Mouse (Mus musculus): Measurements from ENCODE around the gene Tmem266. TPM values are rescaled to one million over a fixed set of nuclear protein-coding genes. Genes with fewer than 3 reads are reported as not detected.

The Tmem266 gene
- polyA plus RNA-seq, 1 experiment from 2014 or later: 0.51 TPM

- TF ChIP-seq EP300 (optimal IDR thresholded peaks at IDR 0.05): no peak
- peak; percentile 9; the same call in 1 of the 2 replicates for TF ChIP-seq CTCF (IDR thresholded peaks at IDR 0.05; ENCODE audit: low read depth)
- no peaks in the 10 kb centered on the region for H3K36me3 ChIP-seq (ENCODE audit: control insufficient read depth, insufficient read depth, low read length)
- ATAC-seq (ENCODE audit: low FRiP score, low TSS enrichment) (no peak), DNase-seq (ENCODE audit: low spot score) (peak; percentile 44)
- H3K27ac ChIP-seq (replicated peaks): no peak overlapping the region
- WGBS: 29% methylated on average over 7 of the region's 7 CpGs
- H3K9me3 ChIP-seq (ENCODE audit: control insufficient read depth, low read length): no peaks in the 10 kb centered on the region
- H3K4me2 ChIP-seq (replicated peaks; ENCODE audit: low read depth): no peak overlapping the region
- 0 out of 2 replicates have a peak, but pooled peaks cover 2% of the 10 kb centered on the region for H3K27me3 ChIP-seq (ENCODE audit: control insufficient read depth, insufficient read depth, low read length)
- H3K4me3 ChIP-seq (ENCODE audit: low read depth, low read length): no peak overlapping the region
- H3K4me1 ChIP-seq (replicated peaks; ENCODE audit: control insufficient read depth, insufficient read depth): no peaks in the 10 kb centered on the region
- no peak overlapping the region for H3K9ac ChIP-seq (ENCODE audit: low read length)
Measured at GRCm38 (mm10) chr9:55332949-55333348, 6.2 kb downstream of the Tmem266 start.

DNA sequence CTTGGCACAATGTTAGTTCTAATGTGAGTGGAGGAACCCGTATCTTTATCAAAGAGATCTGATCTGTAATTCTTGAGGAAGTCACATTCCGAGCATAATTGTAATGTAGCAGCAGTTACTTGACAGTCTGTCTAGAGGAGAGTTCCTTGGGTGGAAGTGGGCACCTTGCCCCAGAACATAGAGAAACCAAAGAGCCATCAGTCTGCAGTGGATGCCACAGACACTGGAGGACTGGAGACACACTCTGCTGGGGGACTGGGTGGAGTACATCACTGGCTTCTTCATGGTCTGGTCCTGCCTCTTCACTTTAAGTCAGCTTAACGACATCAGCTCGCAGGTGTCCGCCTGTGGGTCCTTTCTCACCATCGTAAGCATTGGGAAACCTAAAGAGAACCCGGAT, 17.5 kb downstream of the Tmem266 start:
- WGBS: 75% methylated on average over 7 of the region's 7 CpGs

GRCm38 (mm10) chr9:55345332-55345731, 18.6 kb downstream of the Tmem266 start:
- TF ChIP-seq EP300 (optimal IDR thresholded peaks at IDR 0.05): no peak
- no peak for TF ChIP-seq CTCF (IDR thresholded peaks at IDR 0.05; ENCODE audit: low read depth)
- WGBS: 90% methylated on average over 7 of the region's 7 CpGs
- Histone ChIP-seq H3K36me3 (ENCODE audit: control insufficient read depth, insufficient read depth, low read length) (no peaks in the 10 kb centered on the region), H3K9ac (ENCODE audit: low read length) (no peak overlapping the region), H3K4me3 (ENCODE audit: low read depth, low read length) (no peak overlapping the region), H3K9me3 (ENCODE audit: control insufficient read depth, low read length) (no peaks in the 10 kb centered on the region), H3K27me3 (ENCODE audit: control insufficient read depth, insufficient read depth, low read length) (no peaks in the 10 kb centered on the region), H3K27ac (replicated peaks) (no peak overlapping the region), H3K4me2 (replicated peaks; ENCODE audit: low read depth) (no peak overlapping the region), H3K4me1 (replicated peaks; ENCODE audit: control insufficient read depth, insufficient read depth) (no peaks in the 10 kb centered on the region)
- no peak for ATAC-seq (ENCODE audit: low FRiP score, low TSS enrichment)
- no peak for DNase-seq (ENCODE audit: low spot score)

More for the DNA sequence above, 17.5 kb downstream of the Tmem266 start:
- Histone ChIP-seq H3K4me2 (replicated peaks; ENCODE audit: low read depth) (no peak overlapping the region), H3K9ac (ENCODE audit: low read length) (no peak overlapping the region), H3K4me3 (ENCODE audit: low read depth, low read length) (no peak overlapping the region), H3K27me3 (ENCODE audit: control insufficient read depth, insufficient read depth, low read length) (no peaks in the 10 kb centered on the region), H3K27ac (replicated peaks) (no peak overlapping the region), H3K9me3 (ENCODE audit: control insufficient read depth, low read length) (no peaks in the 10 kb centered on the region), H3K36me3 (ENCODE audit: control insufficient read depth, insufficient read depth, low read length) (no peaks in the 10 kb centered on the region), H3K4me1 (replicated peaks; ENCODE audit: control insufficient read depth, insufficient read depth) (no peaks in the 10 kb centered on the region)
- ATAC-seq (ENCODE audit: low FRiP score, low TSS enrichment) (no peak), DNase-seq (ENCODE audit: low spot score) (no peak)
- TF ChIP-seq CTCF (IDR thresholded peaks at IDR 0.05; ENCODE audit: low read depth) (no peak), EP300 (optimal IDR thresholded peaks at IDR 0.05) (no peak)

- Histone ChIP-seq H3K4me3 (ENCODE audit: low read depth, low read length) (no peak overlapping the region), H3K36me3 (ENCODE audit: control insufficient read depth, insufficient read depth, low read length) (no peaks in the 10 kb centered on the region), H3K9me3 (ENCODE audit: control insufficient read depth, low read length) (no peaks in the 10 kb centered on the region), H3K4me1 (replicated peaks; ENCODE audit: control insufficient read depth, insufficient read depth) (no peaks in the 10 kb centered on the region), H3K9ac (ENCODE audit: low read length) (no peak overlapping the region), H3K4me2 (replicated peaks; ENCODE audit: low read depth) (no peak overlapping the region), H3K27ac (replicated peaks) (no peak overlapping the region), H3K27me3 (ENCODE audit: control insufficient read depth, insufficient read depth, low read length) (no peaks in the 10 kb centered on the region)
- no peak for ATAC-seq (ENCODE audit: low FRiP score, low TSS enrichment)
- TF ChIP-seq CTCF (IDR thresholded peaks at IDR 0.05; ENCODE audit: low read depth): no peak
- TF ChIP-seq EP300 (optimal IDR thresholded peaks at IDR 0.05): no peak
- WGBS: 77% methylated on average over 3 of the region's 3 CpGs
- DNase-seq (ENCODE audit: low spot score): no peak
Measured at GRCm38 (mm10) chr9:55348664-55349063, 22.0 kb downstream of the Tmem266 start.

DNA sequence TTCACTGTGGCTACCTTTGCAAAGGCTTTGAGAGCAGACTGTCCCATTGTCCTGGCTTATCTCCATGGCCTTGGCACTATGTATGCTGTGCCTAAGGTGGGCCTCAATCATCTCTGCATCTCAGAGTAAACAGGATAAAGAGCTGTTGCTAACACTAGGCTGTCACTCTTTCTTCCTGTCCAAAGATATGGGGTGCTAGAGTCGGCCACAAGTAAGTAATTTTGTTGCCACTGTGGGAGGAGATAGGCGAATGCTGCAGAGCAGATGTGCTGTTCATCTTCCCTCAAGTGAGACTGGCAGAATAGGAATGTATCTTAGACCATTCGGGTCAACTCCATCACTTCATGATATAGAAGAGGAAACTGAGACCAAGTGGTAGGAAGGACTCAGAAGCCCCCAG, 28.0 kb downstream of the Tmem266 start:
- no peak overlapping the region for H3K4me3 ChIP-seq (ENCODE audit: low read depth, low read length)
- no peak overlapping the region for H3K9ac ChIP-seq (ENCODE audit: low read length)
- H3K27me3 ChIP-seq (ENCODE audit: control insufficient read depth, insufficient read depth, low read length): no peaks in the 10 kb centered on the region
- H3K27ac ChIP-seq (replicated peaks): no peak overlapping the region
- H3K4me1 ChIP-seq (replicated peaks; ENCODE audit: control insufficient read depth, insufficient read depth): no peaks in the 10 kb centered on the region
- H3K9me3 ChIP-seq (ENCODE audit: control insufficient read depth, low read length): no peaks in the 10 kb centered on the region
- ATAC-seq (ENCODE audit: low FRiP score, low TSS enrichment) (no peak), DNase-seq (ENCODE audit: low spot score) (no peak)
- WGBS: 60% methylated on average over 3 of the region's 3 CpGs
- no peak overlapping the region for H3K4me2 ChIP-seq (replicated peaks; ENCODE audit: low read depth)
- no peaks in the 10 kb centered on the region for H3K36me3 ChIP-seq (ENCODE audit: control insufficient read depth, insufficient read depth, low read length)
- TF ChIP-seq CTCF (IDR thresholded peaks at IDR 0.05; ENCODE audit: low read depth) (no peak), EP300 (optimal IDR thresholded peaks at IDR 0.05) (no peak)

DNA sequence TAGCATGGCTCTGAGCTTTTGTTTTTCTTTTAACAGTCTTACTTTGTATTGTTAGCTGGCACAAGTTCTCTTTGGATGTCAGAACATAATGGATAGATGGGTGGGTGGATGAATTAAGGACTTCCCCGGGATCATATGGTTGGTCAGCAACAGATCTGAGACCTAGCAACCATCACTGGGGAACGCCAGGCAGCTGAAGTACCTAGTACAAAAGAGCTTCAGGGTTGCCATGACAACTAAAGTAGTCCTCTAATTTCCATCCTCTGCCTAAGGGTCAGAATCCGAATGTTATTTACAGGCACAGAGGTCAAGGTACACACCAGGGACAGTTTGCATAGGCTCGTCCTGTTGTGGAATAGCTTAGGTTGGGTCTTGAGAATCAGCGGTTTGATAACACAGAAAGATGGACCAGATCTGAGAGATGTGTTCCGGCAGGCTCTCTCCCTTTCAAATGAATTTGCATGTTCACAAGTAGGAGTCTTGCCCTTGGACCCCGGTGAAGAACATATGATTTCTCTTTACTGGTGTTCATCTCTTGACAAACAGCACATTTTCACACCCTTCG, 28.6 kb downstream of the Tmem266 start:
- TF ChIP-seq EP300 (optimal IDR thresholded peaks at IDR 0.05) (no peak), CTCF (IDR thresholded peaks at IDR 0.05; ENCODE audit: low read depth) (no peak)
- H3K4me3 ChIP-seq (ENCODE audit: low read depth, low read length): no peak overlapping the region
- WGBS: 52% methylated on average over 8 of the region's 8 CpGs
- H3K4me2 ChIP-seq (replicated peaks; ENCODE audit: low read depth): no peak overlapping the region
- H3K36me3 ChIP-seq (ENCODE audit: control insufficient read depth, insufficient read depth, low read length): no peaks in the 10 kb centered on the region
- DNase-seq (ENCODE audit: low spot score): no peak
- no peak overlapping the region for H3K27ac ChIP-seq (replicated peaks)
- H3K9ac ChIP-seq (ENCODE audit: low read length): no peak overlapping the region
- no peaks in the 10 kb centered on the region for H3K9me3 ChIP-seq (ENCODE audit: control insufficient read depth, low read length)
- ATAC-seq (ENCODE audit: low FRiP score, low TSS enrichment): no peak
- H3K4me1 ChIP-seq (replicated peaks; ENCODE audit: control insufficient read depth, insufficient read depth): no peaks in the 10 kb centered on the region
- no peaks in the 10 kb centered on the region for H3K27me3 ChIP-seq (ENCODE audit: control insufficient read depth, insufficient read depth, low read length)
